Mouse (Mus musculus) megakaryocyte, adult 5-6 weeks (primary cell): ENCODE results near the gene Pax2. TPM values are rescaled to one million over a fixed set of nuclear protein-coding genes. Genes with fewer than 3 reads are reported as not detected.

Source experiments
- ATAC-seq: 2 replicates; pipeline ENCODE4 v1.8.0; 2016; ENCODE audit warnings: mild to moderate bottlenecking, inconsistent platforms; ENCODE audit not compliant: poor library complexity, severe bottlenecking
- total RNA-seq, 2 experiments: library from RNA; stranded (forward) in 1 of 2; stranded (reverse) in 1 of 2; fragments of 153-499, 151-499 nt in 1 of 2; fragments of 221-1000, 200-1000 nt in 1 of 2; gene quantifications; 2 replicates each; pipeline versions ENCODE4 v1.2.3 to v1.2.4; 2015 to 2017

Pax2 gene
- total RNA-seq (2015): not detected in 2 replicates
- total RNA-seq (2017): not detected in 2 replicates

DNA sequence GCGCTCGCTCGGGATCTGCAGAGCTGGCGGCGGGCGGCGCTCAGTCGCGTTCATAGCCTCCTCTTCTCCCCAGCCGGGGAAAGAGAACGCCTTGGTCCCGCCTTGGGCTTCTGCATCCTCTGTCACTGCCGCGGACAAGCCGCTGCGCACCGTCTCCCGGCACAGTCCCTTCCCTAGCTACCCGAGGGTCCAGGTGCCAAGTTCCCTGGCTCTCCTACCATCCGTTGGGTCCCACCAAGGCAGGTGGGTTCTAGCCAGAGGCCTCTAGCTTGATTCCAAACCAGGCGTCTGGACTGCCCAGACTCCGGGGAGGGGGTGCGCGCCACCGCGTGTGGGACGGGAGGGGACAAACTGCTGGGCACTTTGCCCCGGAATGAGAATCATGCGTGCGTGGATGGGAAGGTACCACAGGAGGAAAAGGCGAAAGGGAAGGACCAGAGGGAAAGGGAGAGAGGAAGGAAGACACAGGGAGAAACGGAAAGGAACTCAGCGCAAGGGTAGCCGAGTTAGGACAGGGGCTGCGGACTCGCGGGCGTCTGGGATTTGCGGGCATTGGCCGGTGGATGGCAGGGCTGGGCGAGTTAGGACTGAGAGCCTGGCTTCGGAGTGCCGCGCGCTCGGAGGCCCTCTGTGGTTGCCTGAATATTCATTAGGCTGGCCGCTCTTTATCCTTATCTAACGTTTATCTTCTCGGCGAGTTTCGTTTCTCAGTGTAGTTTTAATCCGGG is at the start of gene Pax2:
TSS of gene Pax2 (plus strand) at position 353 of the 728 bp plus-strand sequence.
- ATAC-seq: no peak

DNA sequence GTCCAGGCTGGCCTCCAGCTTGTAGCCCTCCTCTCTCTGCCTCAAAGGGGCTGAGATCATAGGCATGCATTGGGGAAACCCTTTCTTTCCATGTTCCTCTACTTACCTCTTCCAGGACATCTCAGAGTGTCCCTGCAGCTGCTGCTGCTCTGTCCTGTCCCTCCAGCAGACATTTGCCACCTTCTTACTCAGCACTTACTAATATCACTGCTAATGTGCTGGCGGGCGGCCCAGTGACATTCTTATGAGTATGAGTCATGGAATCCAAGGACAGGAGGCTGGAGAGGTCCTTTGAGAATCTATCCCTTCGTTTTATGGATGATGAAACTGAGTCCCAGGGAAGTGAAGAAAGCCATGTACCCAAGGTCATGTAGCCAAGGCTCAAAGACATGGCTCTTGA is 47.0 kb upstream of the Pax2 start:
- no peak for ATAC-seq

DNA sequence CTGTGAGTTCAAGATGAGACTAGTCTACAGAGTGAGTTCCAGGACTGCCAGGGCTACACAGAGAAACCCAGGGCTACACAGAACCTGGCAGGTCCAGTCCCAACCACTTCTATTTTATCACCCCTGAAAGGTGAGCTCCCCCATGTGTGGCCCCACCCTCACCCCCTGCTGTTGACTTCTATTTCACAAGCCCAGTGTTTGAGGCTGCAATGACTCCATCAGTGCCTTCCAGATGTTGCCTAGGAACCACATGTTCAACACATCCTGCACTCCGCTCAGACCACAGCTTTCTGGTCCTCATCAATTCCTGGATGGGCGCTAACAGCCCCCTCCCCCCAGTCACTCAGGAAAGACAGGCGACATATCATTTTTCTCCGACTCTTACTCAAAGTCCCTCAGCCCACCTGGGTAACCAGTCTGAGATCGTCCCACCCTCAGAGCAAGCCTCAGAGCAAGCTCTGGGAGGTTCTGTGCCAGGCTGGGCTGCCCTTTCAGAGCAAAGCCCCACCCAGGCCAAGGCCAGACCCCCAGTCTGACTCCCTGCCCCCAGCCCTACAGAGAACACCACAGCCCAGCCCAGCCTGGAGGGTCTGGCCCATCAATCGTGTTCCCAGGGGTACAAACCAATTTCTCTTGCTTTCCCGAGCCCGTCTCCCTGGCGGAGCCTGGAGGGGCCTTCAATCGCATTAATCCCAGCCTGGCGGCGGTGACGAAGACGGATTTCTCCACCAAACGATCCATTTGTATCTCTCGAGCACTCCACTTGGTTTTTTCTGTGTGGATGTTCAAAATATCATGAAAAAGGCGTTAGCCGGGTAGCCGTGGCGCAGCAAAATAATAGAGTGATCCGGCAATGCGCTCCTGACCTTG is 38.9 kb upstream of the Pax2 start:
- ATAC-seq: no peak

DNA sequence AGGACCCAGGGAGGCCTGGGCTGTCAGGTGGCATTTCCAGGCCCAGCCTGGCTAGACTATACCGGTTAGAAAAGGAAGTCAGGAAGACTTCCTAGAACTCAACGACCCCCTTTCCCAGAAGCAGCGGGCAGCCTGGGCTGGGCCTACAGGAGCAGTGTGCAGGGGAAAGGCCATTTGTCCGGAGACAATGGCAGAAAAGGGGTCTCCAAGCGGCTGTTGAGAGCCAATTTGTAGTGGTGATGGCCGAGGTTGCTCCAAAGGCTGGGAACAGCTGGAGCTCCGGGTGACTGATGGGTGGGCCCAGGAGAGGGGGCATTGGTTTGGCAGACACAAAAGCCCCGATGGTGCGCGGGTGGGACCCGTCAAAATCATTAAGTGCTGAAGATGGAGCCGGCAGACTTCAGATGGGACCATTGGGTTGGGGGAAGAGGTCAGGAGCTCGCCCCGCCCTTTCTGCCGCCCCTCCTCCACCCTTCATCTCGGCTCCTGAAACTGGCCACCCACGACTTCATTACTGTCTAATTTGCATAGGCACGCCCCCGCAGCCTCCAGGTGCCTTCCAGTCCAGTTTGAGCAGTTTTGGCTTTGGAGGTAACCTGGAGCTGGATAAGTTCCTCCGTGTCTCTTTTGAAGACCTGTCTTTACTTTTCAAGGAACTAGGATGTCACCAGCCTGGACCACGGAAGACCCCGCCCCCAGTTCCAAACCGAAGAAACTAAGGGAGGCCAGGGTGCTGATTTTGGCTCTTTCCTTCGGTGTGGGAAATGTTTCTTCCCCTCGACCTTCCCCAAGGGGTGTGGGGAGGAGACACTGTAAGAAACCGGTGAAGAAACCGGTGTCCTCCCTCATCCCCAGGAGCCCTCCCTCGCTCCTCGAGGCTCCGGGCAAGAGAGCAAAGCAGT is 36.3 kb upstream of the Pax2 start:
- ATAC-seq: no peak

DNA sequence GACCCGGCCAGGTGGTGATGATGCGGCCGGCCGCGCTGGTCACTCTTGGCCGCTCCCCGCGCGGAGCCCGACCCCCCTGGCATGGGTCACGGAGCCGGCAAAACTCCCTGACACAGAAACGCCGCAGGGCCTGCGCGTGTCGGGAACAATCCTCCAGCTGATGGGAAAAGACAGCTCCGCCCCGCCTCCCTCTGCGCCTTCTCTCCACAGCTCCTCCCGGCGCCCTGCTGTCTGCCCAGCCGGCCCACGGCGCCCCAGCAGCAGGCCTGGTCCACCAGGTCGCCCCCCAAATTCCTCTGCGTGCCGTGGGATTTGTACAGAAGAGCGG is 35.7 kb upstream of the Pax2 start:
- no peak for ATAC-seq

DNA sequence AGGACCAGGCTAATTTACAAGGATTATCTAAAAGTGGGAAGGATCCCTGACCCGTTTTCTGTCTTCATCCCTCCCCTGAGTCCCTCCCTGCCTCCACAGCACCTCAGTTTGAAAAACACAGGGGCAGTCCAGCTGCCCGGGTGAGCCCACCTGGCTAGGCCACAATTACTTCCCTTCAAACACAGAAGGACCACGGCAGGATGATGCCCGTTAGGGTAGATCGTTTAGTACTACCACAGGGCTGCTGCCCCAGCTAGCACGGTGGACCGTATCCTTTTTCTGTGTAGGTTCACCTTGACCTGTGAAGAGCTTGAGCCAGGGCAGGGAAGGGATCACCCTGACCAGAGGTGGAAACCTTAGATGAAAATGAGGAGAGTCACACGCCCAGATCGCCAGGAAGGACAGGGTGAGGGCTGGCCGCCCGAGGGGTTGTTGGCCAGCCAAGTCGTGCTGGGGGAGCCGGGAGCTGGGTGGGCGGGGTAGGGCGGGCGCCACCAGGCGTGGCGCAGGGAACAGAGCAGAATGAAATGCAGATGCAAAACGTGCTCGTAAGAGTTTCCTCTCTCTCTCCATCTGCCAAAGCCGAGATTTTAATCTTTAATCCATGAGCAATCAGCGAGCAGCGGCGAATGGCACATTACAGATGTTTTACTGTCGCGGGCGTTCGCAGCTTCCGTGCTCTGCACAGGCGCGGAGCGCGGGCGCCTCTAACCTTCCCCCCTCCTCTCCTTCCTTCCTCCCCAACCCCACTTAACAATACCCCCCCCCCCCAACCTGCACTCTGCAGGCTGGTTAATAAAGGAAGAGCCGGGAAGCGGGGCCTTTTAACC is 32.0 kb upstream of the Pax2 start:
- ATAC-seq: no peak

DNA sequence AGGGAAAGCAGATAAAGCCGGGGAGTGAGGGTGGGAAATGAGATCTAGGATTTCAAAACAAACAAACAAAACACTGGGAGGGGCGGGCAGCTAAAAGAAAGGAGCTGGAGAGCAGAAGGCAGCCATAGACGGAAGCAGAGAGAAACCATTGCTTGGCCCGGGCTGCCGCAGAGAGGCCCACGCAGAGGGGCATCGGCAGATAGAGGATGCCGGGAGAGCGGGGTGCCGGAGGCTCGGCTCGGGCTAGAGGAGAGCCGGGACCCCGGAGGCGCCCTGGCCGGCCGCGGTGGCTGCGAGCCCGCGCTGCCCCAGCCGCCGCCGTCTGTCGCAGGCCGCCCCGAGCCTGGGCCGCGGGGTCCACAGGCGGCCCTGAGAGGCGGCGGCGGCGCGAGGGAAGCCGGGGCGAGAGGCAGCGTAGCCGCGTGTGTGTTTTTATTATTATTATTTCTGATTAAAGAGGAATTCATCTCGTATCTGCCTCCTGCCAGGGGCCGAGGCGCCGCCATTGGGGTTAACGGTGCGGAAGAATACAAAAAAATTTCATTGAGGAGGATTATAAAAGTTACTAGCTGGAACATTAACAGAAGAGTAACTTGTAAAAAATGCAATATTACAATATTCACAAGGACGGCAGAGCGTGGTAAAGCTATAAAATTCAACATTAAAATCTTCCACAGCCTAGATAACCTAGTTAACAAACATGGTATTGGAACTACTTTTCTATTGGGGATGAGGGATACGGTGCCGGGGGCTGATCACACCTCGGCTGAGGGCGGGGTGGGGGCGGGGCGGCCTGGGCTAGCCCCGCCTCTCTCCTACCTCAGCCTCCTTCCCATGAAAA is 29.7 kb upstream of the Pax2 start:
- no peak for ATAC-seq

DNA sequence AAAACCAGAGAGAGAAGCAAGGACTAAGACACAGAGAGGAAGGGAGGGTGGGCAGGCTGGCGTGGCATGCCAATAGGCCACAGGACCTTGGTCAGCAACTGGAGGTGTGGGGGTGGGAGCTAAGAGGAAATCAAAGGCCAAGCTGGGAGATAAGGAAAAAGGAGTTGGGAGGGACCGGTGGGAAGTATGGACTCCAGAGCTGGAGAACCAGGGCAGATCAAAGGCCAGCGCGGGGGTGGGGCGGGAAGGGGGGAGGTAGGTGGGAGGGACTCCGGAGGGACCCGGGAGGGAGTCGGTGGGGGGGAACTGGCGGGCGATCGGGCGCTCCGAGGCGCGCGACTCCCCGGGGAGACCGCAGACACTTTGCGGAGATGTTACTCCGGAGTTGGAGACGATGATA is 21.7 kb upstream of the Pax2 start:
- no peak for ATAC-seq

DNA sequence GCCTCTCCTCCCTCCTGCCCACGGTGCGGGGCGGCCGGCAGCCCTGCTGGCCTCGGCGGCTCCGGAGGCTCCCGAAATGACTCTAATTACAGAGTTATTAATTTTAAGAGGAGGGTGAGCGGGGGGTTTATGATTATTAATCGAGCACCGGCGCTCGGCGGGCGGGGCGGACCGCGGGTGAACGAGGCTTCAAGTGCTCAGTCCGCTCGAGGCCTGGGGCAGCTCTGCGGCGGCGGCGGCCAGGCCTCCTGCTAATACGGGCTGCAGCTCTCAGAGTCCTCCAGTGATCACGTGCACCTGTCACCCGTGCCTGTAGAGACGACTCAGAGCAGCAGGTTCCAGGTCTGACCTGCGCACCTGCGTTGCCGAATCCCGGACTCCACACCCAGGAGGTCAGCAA is 21.2 kb upstream of the Pax2 start:
- no peak for ATAC-seq

DNA sequence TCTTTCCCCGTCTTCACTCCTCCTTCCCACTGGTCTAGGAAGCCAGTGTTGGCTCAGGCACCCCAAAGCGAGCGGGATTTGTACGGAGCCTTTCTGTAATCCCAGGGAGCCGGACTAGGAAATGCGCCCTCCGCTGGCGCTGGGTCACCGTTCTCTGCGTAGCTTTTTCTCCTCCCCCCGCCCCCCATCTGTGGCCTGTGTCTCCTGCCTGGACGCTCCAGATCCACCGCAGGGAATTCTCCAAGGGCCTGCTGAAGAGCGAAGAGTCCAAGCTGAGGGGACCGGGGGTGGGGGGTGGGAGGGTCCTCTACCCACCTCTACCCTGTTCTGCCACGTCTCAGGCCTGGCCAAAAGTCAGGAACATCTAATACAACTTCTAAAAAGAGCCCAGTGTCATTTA is 15.5 kb upstream of the Pax2 start:
- no peak for ATAC-seq

DNA sequence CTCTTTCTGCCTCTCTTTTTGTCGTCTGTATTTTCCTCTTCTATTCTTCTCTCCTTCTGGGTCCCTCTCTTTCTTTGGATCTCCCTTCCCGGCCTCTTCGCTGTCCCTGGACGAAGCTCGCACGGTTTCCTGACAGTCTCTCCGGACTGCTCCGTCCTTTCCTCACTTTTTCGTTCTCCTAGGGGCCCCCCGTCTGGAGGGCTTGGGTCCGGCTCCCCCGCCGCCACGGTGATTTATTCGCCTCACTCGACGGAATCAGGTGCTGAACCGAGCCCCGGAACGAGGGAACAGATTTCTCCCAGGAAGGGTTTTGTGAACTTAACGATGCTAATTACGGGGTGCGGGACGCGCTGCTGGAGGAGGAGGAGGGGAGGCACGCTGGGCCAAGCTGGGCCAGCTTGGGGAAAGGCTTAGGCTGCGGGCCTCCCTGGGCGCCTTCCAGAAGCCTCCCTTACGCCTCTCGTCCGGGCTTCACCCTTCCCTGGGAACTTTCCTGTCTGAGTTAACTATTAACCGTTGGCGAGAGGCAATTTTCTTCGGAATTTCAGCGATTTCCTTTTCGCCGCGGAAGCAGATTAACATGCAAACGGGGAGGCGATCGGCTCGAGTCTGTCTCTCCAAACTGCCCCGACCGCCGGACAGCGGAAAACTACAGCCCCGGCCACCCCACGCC is 14.6 kb upstream of the Pax2 start:
- no peak for ATAC-seq

DNA sequence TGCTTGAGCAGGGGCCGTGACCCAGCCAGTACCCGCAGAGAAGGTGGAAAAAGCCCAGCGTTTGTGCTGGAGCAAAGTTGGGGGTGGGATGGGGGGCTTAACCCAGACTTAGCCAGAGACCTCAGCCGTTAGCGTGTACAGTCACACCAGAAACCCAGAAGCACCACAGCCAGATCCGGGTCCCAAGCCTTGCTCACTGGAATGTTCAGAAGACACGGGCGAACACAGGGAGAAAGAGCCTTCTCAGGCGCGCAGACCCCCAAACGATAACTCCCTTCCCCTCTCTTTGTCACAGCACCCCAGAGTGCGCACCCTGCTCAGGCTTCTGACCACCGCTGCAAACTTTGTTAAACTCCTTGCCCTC is 14.1 kb upstream of the Pax2 start:
- no peak for ATAC-seq

DNA sequence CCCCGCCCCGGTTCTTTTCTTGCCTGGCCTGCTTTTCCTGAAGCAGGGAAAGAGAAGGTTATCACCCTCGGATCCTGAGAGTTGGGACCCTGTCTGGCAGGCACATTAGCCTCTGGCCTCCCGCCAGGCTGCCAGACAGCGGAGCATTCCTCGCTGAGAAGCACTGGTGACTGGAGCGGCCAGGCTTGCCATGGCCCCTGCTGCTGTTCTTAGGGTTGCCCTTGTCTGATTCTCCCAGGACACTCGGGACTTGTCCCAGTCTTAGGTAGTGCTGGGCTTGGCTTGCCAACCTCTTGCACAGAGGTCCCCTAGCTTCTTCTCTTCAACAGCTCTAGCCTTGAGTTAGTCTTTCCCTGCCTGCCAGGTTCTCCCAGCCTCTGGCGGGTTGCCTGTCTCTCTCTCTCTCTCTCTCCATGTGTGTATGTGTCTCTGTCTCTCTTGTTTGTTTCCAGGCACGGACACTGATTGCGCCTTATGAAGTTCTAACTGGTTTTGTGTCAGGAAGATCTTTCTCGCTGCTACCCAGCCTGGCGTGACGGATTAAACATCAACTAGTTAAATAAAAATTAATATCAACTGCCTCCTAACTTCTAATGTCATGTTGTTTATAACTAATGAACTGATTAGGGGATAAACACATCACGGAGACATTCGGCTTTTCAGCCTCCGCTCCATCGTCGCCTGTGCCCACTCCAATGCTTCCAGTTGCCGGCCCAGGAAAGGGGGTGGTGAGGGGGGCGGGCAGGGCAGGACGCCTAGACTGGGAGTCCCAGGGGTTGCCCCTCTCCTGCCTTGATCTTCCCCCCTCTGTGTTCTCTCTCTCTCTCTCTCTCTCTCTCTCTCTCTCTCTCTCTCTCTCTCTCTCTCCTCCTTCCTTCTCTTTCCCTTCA is 13.5 kb upstream of the Pax2 start:
- ATAC-seq: no peak

DNA sequence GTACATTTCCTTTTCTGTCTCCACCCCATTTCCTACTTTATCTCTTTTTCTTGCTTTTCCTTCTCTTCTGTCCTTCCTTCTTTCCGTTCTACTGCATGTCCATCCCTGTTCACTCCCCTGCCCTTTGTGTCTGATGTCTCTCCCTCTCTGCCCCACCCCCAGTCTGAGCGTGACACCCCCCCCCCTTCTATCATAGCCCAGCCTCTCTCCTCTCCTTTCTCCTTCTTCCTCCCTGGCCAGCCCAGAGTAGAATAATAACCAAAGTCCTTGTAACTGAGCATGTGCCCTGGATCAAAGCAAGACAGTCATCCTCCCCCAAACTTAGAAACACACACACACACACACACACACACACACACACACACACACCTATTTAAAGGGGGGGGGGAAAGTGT is 12.8 kb upstream of the Pax2 start:
- ATAC-seq: no peak

DNA sequence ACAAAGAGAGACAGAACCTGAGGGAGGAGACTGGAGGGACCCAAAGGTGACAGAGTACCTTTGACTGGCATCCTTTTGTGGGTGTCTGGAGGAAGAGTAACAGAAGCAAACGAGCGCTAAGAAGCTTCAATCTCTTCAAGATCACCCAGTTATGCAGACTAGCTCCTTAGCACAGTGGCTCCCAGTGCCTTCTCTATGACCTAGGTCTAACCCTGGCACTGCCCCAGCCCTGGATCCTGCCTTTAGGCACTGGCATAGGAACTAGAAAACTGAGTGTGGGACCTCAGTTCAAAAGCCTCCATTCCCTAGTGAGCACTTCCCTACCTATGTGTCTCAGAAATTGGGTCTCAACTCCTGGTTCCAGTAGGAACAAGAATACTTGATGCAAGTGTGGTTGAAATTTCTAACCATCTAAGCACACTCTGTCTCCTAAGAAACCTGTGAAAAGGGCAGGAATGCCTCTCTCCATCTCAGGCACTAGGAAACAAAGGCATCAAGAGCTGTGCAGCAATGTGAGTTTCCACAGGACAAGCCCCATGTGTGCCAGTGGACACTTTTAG is 11.8 kb upstream of the Pax2 start:
- no peak for ATAC-seq

DNA sequence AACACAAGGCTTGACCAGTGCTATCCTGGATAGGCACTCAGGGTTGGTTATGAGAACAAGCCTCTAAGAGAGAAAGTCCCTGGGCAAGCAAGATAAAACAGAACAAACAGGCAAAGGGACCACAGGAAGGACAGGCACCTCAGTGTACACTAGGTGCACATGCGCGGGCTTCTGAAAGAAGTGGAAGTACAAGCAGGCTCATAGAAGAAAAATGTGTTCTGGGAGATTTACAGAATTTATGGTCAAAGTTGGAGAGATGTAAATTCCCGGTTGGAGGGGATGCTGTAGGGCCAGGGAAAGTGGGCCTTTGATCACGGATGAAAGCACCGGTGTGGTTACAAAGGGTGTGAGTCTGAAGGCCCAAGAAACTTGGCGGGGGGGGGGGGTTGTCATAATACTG is 10.1 kb upstream of the Pax2 start:
- ATAC-seq: no peak

DNA sequence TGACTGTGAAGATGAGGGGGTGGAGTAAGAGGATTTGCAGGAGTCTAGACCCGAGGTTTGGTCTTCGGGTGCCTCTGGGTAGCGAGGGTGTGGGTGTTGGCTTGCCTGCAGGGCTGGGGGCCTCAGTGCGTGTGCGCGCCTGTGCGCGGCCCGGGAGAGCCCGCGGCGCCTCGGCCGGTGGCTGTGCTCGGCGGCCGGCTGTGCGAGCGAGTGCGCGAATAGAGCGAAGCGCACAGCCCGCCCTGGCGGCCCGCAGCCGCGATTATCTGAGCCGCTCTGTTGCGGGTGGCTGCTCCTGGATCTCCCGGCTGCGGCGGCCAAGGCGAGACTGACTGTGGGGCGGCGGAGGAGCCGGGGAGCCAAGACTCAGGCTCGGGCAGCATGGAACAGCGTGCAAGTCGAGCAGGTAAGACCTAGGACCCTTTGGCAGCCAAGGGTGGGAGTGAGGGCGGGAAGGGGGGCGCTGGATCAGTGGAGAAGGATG is 9.3 kb upstream of the Pax2 start:
- no peak for ATAC-seq

DNA sequence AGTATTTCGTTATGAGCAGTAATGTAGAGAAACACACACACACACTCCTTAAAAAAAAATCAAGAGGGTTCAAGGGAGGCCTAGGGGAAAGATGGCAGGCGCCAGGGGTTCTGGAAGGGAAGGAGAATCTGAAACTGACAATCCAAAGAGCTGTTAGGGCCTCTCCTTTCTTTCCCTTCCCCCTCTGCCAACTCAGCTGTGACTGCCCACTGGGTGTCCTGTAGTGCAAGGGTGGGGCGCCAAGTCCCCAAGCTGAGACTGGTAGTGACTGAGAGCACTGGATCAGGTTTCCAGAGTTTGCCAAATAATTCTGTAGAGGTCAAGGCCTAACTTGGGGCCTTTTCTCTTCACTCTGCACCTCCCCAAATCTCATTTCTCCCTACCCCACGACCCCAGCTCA is 8.4 kb upstream of the Pax2 start:
- ATAC-seq: no peak
